Mouse (Mus musculus) limb, embryonic 15.5 days (tissue): ENCODE measurements at regions not wholly inside any gene's neighbourhood (a gene's known extent, or its start where the extent isn't known, plus 50 kb on each side); places are given as distances from the start of the nearest gene placed in this dataset.
A peak's percentile ranks its signal among the peaks of the same experiment; 100 is the strongest.

ENCODE experiments used
- ATAC-seq: fragments of 200-750 bp; cut with Nextera tagmentation; 2 replicates; pipeline ENCODE4 v1.8.0; 2017; ENCODE audit warnings: low read depth, moderate TSS enrichment; ENCODE audit not compliant: insufficient number of reproducible peaks, low FRiP score, low TSS enrichment
- H3K27ac ChIP-seq: fragments of 300-500 bp; sonication (generic); 2 replicates; pipeline ENCODE4 v1.5.1; 2015; ENCODE audit warnings: moderate library complexity, mild to moderate bottlenecking, inconsistent platforms
- H3K27me3 ChIP-seq: fragments of 300-500 bp; sonication (generic); 2 replicates; pipeline ENCODE4 v1.6.1; 2015; ENCODE audit warnings: inconsistent platforms
- H3K36me3 ChIP-seq: fragments of 300-500 bp; sonication (generic); 2 replicates; pipeline ENCODE4 v1.6.1; 2015; ENCODE audit warnings: inconsistent platforms
- H3K4me1 ChIP-seq: fragments of 300-500 bp; sonication (generic); 2 replicates; pipeline ENCODE4 v1.6.1; 2015; ENCODE audit warnings: inconsistent platforms
- H3K4me2 ChIP-seq: fragments of 300-500 bp; sonication (generic); 2 replicates; pipeline ENCODE4 v1.6.1; 2015; ENCODE audit warnings: mild to moderate bottlenecking, inconsistent platforms
- H3K4me3 ChIP-seq: fragments of 300-500 bp; sonication (generic); 2 replicates; pipeline ENCODE4 v1.5.1; 2015; ENCODE audit warnings: mild to moderate bottlenecking, inconsistent platforms
- H3K9ac ChIP-seq: fragments of 300-500 bp; sonication (generic); 2 replicates; pipeline ENCODE4 v1.6.1; 2015; ENCODE audit warnings: inconsistent platforms
- H3K9me3 ChIP-seq: fragments of 300-500 bp; sonication (generic); 2 replicates; pipeline ENCODE4 v1.6.1; 2016; ENCODE audit warnings: inconsistent platforms
- WGBS: fragments of 180-500 bp; shearing (Covaris S2); methylation state at CpG from one replicate; pipeline ENCODE4 v1.1.7; 2015; 5-methylcytosine and 5-hydroxymethylcytosine counted together

DNA sequence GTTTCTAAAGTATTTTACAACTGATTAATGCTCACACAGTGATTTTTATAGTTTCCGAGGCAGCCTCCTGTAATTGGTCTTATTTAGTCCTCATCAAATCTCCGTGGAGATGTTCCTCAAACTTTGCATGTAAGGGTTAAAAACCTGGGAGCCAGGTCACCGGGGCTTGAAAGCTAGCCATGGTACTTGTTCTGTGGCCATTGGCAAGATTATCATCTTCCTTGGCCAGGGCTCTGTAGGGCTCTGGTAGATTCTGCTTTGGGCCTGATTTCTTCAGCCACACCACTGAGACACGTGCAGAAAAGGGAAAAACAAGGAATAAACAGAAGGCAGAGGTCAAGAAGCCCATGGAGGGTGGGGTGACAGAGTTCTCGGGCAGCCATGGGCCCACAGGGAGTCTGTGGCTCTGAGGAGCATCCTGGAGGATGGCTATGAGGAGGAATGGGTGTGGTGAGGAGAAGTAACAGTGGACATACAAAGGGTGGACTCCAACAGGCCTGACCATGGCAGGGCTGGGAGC is 50.7 kb upstream of the Eps8l3 start:
- no peaks in the 10 kb centered on the region for H3K9me3 ChIP-seq
- no peak for ATAC-seq
- H3K27ac ChIP-seq, result no peak overlapping the region
- H3K4me3 ChIP-seq, result no peak overlapping the region
- no peak overlapping the region for H3K9ac ChIP-seq
- no peaks in the 10 kb centered on the region for H3K36me3 ChIP-seq
- no peaks in the 10 kb centered on the region for H3K27me3 ChIP-seq
- no peak overlapping the region for H3K4me2 ChIP-seq
- peaks cover 7% of the 10 kb centered on the region for H3K4me1 ChIP-seq
- WGBS, result 58% methylated on average over 5 of the region's 5 CpGs

DNA sequence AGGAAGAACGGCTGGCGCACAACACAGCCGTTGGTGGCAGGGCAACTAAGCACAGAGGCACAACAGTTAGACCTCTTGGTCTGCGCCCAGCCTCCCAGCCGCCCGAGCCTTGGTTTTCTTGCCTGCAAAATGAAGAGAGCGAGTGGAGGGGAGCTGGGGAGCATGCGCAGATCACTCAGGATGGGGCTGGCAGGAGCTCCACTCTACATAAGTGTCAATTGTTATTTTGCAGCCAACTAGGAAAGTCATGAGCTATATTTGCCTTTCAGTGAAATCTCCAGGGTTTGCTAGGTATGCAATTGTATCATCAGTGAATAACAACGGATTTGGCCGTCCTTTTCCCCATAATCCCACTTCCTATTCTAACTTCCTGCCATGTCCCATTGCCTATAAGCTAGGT is 51.6 kb upstream of the Eps8l3 start:
- Histone ChIP-seq H3K36me3 (no peaks in the 10 kb centered on the region), H3K27me3 (no peaks in the 10 kb centered on the region), H3K4me1 (peaks cover 7% of the 10 kb centered on the region), H3K27ac (peak overlapping the region; percentile 50; the same call in 1 of the 2 replicates), H3K4me3 (no peak overlapping the region), H3K4me2 (no peak overlapping the region), H3K9me3 (no peaks in the 10 kb centered on the region), H3K9ac (no peak overlapping the region)
- 77% methylated on average over 10 of the region's 10 CpGs for WGBS
- ATAC-seq, result no peak; the same call in 1 of the 2 replicates

DNA sequence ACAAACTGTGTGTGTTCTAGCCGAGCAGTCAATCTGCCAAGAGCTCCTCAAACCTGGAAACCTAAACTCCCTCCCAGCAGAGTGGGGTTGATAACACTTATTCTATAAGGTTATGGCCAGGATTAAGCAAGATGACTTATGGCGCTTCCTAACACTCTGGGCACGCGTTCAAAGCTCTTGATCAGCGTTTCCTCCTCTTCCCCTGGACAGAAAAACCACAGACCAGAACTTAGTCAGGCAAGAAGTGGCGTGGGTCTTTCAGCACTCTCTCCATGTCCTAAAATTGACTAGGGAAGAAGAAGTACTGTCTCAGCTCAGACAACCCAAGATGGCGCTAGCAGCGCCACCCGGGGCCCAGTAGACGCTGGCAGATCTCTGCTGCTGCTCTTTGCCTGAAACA is 52.7 kb upstream of the Eps8l3 start:
- Histone ChIP-seq H3K27me3 (no peaks in the 10 kb centered on the region), H3K4me1 (peaks cover 7% of the 10 kb centered on the region), H3K4me2 (no peak overlapping the region), H3K4me3 (no peak overlapping the region), H3K9me3 (no peaks in the 10 kb centered on the region), H3K9ac (no peak overlapping the region), H3K36me3 (no peaks in the 10 kb centered on the region), H3K27ac (no peak overlapping the region)
- WGBS, result 84% methylated on average over 10 of the region's 10 CpGs
- no peak for ATAC-seq

DNA sequence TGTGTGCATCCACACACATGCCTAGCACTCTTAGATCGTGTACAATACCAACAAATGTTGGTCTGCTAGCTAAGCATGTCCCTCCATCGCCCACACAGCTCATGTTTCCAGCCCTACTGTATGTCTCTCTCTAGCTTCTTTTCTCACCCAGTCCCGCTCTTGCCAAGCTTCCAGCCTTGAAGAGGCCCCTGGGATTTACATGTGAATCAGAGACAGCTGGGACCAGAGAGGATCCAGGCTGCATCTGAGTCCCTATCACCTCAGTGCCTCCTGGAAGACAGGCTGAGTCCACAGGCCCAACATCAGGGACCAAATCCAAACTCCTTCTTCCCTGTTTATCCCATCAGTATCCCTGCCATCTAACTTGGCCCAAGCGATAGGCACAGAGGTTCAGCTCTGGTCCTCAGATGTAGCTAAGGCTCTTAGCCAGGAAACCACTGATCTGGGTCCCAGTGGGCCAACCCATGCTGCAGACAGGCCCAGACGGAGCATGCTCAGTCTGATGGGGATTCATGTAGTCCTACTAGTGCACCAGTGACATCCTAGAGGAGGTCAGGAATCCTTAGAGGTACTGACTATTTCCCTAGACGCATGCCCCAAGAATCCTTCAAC is 53.3 kb upstream of the Eps8l3 start:
- no peak overlapping the region for H3K4me2 ChIP-seq
- H3K9ac ChIP-seq, result no peak overlapping the region
- no peak overlapping the region for H3K27ac ChIP-seq
- no peak for ATAC-seq
- H3K36me3 ChIP-seq, result no peaks in the 10 kb centered on the region
- H3K27me3 ChIP-seq, result no peaks in the 10 kb centered on the region
- no peak overlapping the region for H3K4me3 ChIP-seq
- WGBS, result 89% methylated on average over 6 of the region's 6 CpGs
- H3K4me1 ChIP-seq, result peaks cover 7% of the 10 kb centered on the region
- no peaks in the 10 kb centered on the region for H3K9me3 ChIP-seq

DNA sequence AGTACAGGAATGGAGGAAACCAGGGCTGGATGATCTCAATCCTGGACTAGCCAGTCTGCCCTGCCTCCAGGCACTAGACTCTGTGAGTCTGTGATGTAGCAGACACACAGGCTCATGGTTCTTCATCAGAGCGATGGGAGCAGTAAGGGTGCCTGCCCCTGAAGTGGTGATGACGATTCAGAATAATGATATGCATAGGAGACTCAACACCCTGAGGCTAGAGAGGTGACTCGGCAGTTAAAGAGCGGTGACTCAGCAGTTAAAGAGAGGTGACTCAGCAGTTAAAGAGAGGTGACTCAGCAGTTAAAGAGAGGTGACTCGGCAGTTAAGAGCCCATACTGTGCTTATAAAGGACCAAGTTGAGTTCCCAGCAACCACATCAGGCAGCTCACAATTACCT is 53.9 kb upstream of the Eps8l3 start:
- no peaks in the 10 kb centered on the region for H3K36me3 ChIP-seq
- H3K4me1 ChIP-seq, result peaks cover 7% of the 10 kb centered on the region
- no peaks in the 10 kb centered on the region for H3K9me3 ChIP-seq
- H3K27me3 ChIP-seq, result no peaks in the 10 kb centered on the region
- no peak for ATAC-seq
- WGBS, result 81% methylated on average over 5 of the region's 5 CpGs
- H3K4me2 ChIP-seq, result no peak overlapping the region
- no peak overlapping the region for H3K27ac ChIP-seq
- no peak overlapping the region for H3K9ac ChIP-seq
- H3K4me3 ChIP-seq, result no peak overlapping the region

DNA sequence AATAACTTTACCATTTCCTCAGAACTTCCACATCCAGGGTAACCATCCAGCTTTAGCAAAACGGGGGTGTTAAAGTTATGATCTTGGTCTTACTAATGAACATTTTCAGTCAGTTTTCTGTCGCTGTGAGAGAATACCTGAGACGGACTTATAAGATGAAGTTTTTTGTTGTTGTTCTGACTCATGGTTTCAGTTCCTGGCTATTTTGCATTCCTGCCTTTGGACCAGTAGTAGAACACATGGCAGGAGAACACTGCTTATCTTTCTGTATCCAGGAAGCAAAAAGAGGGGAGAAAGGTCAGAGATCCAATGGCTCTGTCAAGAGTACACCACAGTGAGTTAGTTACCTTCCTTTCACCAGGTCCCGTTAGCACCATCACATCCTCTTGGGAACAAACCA is 54.5 kb upstream of the Eps8l3 start:
- 76% methylated on average over 4 of the region's 4 CpGs for WGBS
- no peak overlapping the region for H3K27ac ChIP-seq
- H3K4me2 ChIP-seq, result no peak overlapping the region
- H3K9ac ChIP-seq, result no peak overlapping the region
- no peak overlapping the region for H3K4me3 ChIP-seq
- H3K4me1 ChIP-seq, result peaks cover 7% of the 10 kb centered on the region
- ATAC-seq, result no peak
- no peaks in the 10 kb centered on the region for H3K36me3 ChIP-seq
- no peaks in the 10 kb centered on the region for H3K27me3 ChIP-seq
- no peaks in the 10 kb centered on the region for H3K9me3 ChIP-seq

DNA sequence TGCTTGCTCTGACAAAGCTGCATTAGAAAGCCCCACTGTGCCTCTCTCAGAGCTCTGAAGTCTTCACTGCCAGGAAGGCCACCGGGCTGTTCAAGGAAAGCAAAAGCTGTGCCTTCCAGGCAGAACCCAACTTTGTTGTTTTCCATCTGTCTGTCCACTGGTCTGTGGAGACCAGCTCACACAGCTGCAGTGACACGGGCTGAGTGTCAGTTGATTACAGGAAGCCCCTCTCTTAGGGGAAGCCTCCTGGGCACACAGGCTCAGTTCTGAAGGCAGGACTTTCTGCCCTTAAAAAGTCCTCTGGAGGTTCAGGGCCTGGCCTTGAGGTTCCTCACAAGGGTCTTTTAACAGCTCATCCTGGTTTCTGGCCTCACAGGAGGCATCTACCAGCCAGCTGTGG is 55.1 kb upstream of the Eps8l3 start:
- no peaks in the 10 kb centered on the region for H3K36me3 ChIP-seq
- no peak overlapping the region for H3K4me2 ChIP-seq
- H3K4me1 ChIP-seq, result peaks cover 7% of the 10 kb centered on the region
- H3K4me3 ChIP-seq, result no peak overlapping the region
- H3K9me3 ChIP-seq, result no peaks in the 10 kb centered on the region
- H3K27me3 ChIP-seq, result no peaks in the 10 kb centered on the region
- no peak for ATAC-seq
- no peak overlapping the region for H3K27ac ChIP-seq
- no peak overlapping the region for H3K9ac ChIP-seq
- 55% methylated on average over 2 of the region's 2 CpGs for WGBS

DNA sequence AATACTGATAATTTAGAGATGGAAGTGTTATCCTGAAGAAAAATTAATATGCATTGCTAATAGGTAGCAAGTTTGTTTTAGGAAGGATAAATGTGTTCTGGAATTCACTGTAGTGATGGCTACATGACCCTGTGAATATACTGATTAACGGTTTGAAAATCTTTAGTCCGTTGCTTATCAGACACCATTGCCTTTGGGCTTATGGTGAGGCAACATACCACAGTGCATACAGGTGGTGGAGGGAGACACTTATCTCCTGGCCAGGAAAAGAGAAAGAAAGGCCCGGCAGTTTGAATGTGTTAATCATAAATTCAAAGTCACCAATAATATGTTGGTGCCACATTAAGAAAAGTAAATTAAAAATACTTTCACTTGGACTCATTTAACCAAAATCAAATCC is 57.4 kb upstream of the Eps8l3 start:
- Histone ChIP-seq H3K4me1 (no peaks in the 10 kb centered on the region; the same call in none of the 2 replicates), H3K4me2 (no peak overlapping the region), H3K9me3 (no peaks in the 10 kb centered on the region), H3K27ac (no peak overlapping the region), H3K4me3 (no peak overlapping the region), H3K27me3 (no peaks in the 10 kb centered on the region), H3K9ac (no peak overlapping the region), H3K36me3 (no peaks in the 10 kb centered on the region)
- ATAC-seq, result no peak
- 67% methylated on average over 3 of the region's 3 CpGs for WGBS

DNA sequence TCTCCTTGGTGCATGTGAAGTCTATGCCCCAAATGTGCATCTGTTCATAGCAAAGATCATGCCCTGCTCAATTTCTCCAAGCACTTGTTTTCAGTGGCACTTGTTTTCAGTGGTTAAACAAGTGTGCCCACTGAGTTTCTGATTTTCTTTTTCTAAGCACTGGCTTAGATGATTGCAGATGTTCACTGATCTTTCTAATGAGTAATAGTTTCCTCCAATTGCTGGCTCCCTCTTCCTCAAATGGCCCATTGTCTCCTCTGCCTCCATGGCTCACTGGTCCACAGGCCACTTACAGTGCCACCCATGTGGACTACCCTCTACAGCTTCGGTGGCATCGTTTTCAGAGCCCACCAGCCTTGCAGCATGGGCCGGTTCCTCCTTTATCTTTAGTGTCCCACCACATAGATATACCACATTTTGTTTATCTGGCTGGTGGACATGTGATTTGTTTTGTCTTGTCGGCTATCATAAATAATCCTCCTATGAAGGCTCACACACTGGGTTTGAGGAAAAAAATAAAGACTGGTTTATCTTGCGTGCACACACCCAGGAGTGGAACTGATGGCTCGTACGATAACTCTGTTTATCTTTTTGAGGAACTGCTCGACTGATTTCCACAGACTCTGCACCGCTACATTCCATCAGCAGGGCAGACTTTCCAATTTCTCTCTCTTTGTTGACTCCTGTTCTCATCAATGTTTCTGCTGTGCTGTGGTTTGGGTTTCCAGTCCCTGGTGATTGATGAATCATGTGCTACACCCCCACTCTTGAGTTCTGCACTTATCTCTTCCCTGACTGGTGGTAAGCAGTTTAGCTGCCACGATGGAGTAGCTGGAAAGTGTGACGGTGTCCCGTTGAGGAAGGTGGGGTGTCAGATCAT is 58.2 kb upstream of the Eps8l3 start:
- Histone ChIP-seq H3K4me3 (no peak overlapping the region), H3K27ac (no peak overlapping the region), H3K9me3 (no peaks in the 10 kb centered on the region), H3K27me3 (no peaks in the 10 kb centered on the region), H3K4me2 (no peak overlapping the region), H3K36me3 (no peaks in the 10 kb centered on the region), H3K9ac (no peak overlapping the region), H3K4me1 (no peaks in the 10 kb centered on the region; the same call in none of the 2 replicates)
- WGBS, result 68% methylated on average over 12 of the region's 12 CpGs
- ATAC-seq, result no peak

DNA sequence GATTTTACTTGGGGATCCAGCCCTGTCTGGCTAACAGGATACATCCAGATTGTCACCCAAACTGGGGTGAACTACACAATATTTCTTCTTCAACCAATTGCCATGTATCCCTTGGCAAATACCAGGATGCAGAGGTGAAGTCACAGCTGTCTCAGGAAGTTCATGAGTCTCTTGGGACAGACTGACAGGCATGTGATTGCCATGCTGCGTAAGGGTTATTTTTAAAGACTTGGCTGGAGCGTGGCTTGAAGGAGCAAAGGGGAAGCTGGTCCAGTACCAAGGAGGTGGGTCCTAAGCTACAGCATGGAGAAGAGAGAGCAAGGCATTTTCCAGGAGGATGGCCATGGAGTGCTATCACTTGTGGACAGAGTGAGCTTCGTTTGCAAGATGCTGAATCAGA is 55.8 kb upstream of the Csf1 start:
- Histone ChIP-seq H3K4me3 (no peak overlapping the region), H3K4me1 (no peaks in the 10 kb centered on the region), H3K9me3 (no peaks in the 10 kb centered on the region), H3K36me3 (no peaks in the 10 kb centered on the region), H3K27ac (no peak overlapping the region), H3K4me2 (no peak overlapping the region), H3K9ac (no peak overlapping the region), H3K27me3 (no peaks in the 10 kb centered on the region)
- WGBS, result 72% methylated on average over 3 of the region's 3 CpGs
- no peak for ATAC-seq

DNA sequence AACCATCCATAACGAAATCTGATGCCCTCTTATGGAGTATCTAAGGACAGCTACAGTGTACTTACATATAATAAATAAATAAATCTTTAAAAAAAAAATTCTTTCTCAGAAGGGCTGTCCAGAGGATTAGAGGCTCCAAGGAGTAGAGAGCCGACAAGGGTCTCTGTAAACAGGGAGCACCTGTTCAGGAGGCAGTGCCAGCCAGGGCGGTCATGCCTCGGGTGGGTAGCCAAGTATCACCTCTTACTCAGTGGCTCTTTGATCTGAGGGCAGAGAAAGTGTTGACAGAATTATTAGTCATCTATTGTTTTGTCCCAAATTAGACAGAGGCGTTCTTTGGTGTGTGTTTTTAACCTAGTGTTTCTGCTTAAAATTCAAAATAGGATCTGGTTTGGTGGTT is 54.0 kb upstream of the Csf1 start:
- no peak overlapping the region for H3K9ac ChIP-seq
- no peak overlapping the region for H3K27ac ChIP-seq
- no peak overlapping the region for H3K4me2 ChIP-seq
- H3K27me3 ChIP-seq, result no peaks in the 10 kb centered on the region
- H3K36me3 ChIP-seq, result no peaks in the 10 kb centered on the region
- no peaks in the 10 kb centered on the region for H3K9me3 ChIP-seq
- no peaks in the 10 kb centered on the region for H3K4me1 ChIP-seq
- WGBS, result 52% methylated on average over 5 of the region's 5 CpGs
- H3K4me3 ChIP-seq, result no peak overlapping the region
- ATAC-seq, result no peak

DNA sequence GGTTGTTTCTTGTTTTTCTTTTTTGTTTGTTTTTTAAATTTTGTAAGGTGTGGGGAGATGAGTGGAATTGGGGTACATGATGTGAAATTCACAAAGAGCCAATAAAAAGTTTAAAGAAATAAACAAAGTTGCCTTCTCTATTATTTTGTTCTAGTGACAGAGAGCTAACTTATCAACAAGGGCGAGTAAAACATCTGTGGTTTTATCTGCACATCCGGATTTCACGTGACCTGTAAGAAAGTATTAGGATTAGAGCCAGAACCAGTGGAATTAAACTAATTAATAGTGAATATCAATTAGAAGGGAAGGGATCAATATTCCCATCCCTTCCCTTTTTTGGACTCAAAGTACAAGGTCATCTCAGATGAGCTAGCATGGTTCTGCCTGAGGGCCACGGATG is 52.6 kb upstream of the Csf1 start:
- Histone ChIP-seq H3K36me3 (no peaks in the 10 kb centered on the region), H3K27ac (no peak overlapping the region), H3K4me1 (peaks cover 6% of the 10 kb centered on the region), H3K4me3 (no peak overlapping the region), H3K9me3 (no peaks in the 10 kb centered on the region), H3K27me3 (no peaks in the 10 kb centered on the region), H3K4me2 (no peak overlapping the region), H3K9ac (no peak overlapping the region)
- no peak for ATAC-seq
- 83% methylated on average over 4 of the region's 4 CpGs for WGBS
